Mouse (Mus musculus) retina, adult 2 months (tissue): ENCODE results near the gene Hint2.

Source experiments
- DNase-seq: peaks from one replicate; pipeline ENCODE4 v3.0.0-alpha.2; 2012; ENCODE audit warnings: low read depth, low spot score

Hint2 gene

DNA sequence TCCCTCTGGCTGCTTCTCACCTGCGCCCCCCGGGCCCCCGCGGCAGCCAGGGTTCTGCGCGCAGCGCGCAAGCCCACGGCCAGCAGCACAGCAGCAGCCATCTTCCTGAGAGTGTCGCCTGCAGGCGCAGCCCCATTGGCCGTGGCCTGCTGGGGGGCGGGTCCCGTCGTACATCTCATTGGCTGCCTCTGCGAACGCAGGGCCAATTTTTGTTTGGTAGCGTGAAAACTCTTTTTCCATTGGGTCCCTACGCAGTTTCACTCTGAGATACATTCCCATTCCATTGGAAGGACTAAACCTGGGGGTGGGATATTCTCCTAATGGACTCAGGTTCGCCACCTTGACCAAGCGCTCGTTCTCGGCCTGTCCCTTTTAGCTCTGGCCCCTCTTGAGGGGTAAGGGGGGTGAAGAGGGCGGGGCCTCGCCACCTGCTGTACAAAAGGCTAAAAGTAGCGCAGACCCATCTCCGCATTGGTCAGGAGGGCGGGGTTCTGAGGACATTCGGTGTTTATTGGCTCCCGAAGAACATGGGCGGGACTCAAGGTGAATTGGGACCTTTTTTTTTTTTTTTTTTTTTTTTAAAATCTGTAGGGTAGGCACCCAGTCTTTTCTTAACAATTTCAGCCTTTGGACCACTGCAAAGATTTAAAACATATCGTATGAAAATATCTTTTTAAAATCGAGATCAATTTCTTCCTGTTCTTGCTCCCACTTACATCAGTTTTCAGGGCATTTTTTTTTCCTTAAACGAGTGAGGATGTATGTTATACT is at the start of gene Hint2:
Hint2 (minus strand) TSS at position 128 of the 771 bp plus-strand sequence.
- DNase-seq = peak; percentile 90

DNA sequence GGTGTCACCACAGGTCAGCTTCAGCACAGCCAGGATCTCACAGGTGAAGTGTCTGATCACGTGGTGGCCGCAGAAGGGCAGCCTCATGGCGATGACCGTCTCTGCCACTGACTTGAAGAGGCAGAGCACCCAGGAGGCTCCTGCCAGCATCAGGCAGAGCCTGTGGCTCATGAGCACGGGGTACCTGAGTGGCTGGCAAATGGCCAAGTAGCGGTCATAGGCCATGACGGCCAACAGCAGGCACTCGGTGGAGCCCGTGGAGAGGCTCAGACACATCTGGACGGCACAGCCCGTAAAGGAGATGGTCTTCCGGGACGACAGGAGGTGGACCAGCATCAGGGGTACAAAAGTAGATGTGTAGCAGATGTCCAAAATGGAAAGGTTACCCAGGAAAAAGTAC is 49.7 kb upstream of the Hint2 start:
- DNase-seq = no peak

DNA sequence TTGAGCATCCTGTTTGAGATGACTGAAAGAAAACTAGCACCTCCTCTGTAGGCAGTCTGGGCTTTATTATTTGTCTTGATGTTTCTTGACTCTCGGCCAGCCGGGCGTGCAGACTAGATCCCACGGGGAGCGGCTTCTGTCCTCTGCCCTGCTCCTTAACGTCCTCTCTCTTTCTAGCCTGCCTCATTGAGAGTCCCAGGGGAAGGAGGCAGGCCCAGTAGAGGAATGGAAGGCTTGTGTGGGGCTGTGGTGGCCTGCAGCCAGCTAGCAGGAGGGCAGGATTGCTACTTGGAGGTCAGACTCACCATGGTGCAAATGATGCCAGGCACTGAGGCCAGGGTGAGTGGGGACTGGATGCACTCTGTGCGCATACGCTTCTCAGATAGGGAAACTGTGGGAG is 47.6 kb upstream of the Hint2 start:
- no peak for DNase-seq

DNA sequence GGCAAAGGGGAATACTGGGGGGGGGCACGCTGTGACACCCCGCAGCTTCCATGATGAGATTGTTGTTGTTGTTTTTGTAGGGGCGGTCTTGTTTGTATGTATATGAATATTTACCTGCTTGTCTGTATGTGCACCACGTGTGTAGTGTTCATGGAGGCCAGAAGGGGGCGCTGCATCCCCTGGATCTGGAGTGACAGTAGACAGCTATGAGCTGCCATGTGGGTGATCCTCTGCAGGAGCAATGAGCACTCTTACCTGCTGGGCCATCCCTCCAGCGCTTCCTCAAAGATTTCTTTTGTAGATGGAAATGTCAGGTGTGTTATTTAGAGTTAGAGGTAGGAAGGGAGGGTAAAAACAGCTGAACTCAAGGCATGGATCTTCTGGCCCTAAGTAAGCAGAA is 47.2 kb upstream of the Hint2 start:
- DNase-seq = no peak

DNA sequence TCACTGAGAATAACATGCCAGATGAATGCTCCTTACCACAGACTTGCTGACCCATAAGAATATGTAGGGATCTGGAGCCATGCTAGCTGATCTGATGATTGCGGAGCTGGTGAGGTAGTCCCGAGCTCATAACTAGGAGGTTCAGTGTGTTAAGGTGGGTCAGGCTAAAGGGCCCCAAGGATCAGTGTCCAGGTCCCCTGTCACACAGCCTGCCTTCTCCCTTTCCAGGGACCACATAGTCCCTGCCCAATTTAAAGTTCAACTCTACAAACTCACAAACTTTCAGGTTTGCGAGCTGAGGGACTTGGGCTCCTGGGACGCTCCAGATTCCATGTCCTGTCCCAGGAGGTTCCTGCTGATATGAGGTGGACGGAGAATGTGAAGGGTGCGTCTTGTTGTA is 44.4 kb upstream of the Hint2 start, which contains the start of gene Olfr70:
Olfr70 (minus strand) TSS at position 101 of the 400 bp plus-strand sequence.
- no peak for DNase-seq

DNA sequence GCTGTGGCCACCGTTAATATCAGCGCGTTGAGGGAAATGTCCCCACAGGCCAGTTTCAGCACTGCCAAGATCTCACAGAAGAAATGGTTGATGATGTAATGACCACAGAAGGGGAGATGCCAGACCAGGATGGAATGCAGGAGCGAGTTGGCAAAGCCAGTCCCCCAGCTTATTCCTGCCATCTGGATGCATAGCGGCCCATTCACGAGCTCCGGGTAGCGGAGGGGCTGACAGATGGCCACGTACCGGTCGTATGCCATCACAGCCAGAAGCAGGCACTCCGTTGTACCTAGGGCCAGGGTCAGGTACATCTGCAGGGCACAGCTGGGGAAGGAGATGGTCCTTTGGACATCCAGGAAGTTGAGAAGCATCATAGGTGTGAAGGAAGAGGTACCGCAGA is 40.3 kb upstream of the Hint2 start:
- DNase-seq = no peak

DNA sequence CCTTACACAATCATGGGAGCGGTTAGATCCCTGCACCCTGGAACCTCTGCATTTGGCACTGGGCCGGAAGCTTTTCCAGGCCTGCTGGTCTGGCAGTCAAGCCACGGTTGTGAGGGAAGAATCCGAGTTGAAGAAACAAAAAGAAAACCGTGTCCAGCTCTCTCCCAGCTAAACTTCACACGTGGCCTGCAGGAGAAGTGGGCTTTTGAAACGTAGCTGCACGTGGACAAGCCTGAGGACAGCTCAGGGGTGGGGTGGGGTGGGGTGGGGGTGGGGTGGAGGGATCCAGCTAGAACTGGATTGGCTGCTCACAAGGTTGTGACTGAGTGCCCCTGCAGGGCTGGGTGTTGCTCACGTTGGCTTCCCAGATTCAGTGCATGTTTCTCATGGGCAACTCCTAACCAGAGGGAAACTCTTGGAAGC is 39.0 kb upstream of the Hint2 start:
- DNase-seq = no peak

DNA sequence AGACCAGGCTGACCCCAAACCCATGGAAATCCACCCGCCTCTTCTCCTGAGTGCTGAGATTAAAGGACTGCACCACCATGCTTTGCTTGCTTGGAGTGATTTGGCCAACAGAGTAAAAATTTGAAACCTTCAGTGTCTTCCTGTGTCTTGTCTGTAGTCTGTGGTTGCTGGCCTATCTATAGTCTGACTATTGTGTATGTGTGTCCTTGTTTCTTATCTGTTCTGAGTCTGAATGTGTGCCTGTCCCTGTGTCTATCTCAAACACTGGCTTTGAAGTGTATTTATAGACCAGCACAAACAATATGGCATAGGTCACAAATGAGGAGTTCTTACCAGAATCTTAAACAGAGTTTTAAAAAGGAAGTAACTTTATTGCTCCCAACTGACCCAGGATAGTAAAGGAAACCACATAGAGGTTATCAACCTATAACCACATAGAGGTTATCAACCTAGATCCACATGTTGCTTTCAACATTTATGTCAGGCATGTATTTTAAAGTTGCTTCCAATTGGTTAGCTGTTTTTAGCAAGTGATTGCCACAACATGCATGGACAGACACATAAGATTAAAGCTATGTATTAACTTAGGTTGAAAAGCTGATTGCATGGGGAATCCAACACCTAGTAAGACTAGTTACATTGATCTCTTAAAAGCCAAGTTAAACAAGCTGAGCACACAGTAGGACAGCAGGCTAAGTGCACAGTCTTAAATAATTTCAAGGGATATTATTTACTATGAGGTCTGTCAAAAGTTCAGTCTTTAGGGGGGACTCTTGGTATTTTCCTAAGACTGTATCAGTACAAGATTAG is 38.4 kb upstream of the Hint2 start:
- no peak for DNase-seq

DNA sequence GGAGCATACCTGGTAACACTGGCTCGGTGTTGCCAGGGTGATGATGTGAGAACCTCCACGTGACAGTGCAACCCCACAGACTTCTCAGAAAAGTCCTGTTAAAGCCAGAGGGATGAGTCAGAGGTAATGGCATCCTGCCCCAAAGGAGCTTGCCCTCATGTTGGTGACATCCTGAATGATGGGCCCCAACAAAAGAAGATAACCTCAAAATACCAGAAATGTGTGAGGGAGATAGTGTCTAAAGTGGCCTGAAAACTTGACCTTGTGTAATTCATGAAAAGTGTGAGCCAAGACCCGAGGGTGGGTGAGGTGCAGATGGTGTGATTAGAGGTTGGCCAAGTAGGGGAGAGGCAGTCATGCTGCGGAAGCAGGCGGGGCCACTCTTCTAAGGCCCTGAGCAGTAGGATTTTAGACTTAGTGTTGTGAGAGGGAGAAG is 37.6 kb upstream of the Hint2 start:
- no peak for DNase-seq

DNA sequence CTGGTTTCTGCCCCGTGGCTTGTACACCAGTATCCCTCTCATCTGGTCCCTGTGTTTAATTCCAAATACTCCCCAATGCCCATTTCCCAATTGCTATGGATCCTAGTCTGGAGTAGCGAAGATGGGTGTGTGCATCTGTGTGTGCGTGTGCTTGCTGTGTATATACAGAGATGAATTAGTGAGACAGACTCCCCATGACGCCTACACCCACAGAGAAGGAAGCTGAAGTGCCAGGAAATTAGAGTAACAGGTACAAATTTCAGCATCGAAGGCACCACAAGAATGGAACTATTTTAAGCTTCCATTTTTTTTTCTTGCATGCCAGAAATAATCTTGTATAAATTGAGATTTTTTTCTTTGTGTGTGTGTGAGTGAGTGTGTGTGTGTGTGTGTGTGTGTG is 34.8 kb upstream of the Hint2 start:
- DNase-seq = no peak

DNA sequence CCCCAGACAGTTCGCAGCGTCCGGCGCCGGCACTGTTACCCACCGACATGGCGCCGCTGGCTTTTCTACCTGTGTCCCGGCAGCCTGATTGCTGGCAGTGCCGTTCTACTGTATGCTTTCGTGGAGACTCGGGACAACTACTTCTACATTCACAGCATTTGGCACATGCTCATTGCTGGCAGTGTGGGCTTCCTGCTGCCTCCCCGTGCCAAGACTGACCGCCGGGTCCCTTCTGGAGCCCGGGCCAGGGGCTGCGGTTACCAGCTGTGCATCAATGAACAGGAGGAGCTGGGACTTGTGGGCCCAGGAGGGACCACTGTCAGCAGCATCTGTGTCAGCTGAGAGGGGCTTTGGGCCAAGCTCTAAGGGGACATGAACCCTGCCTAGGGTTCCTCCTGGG is 33.8 kb upstream of the Hint2 start:
- no peak for DNase-seq

DNA sequence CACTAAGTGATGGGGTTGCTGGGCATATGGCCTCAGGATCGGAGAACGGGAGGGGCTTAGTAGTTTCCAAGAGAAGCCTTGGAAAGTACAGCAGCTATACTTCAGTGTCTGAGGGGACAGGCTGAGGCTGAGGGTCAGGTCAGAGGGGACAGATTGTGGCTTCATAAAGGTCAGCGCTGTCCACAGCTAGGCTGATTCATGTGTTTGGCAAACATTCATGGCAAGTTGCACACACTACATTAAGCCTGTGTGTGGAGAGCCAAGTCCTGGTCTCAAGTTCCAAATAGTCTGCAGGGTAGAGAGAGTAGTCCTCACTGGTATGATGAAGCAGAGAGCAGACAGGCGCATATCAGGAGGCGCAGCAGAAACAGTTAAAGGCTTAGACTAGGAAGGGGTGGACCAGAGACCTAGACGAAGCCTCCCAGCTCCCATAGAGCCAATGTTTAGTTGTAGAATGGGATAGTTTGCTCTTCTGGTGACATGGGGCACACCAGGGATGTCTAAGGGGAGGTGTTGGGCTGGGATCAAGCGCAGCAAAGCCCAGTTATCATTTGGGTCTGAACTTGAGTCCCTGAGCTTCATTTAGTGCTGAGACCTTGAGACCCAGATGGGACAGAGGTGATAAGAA is 23.3 kb upstream of the Hint2 start:
- no peak for DNase-seq

DNA sequence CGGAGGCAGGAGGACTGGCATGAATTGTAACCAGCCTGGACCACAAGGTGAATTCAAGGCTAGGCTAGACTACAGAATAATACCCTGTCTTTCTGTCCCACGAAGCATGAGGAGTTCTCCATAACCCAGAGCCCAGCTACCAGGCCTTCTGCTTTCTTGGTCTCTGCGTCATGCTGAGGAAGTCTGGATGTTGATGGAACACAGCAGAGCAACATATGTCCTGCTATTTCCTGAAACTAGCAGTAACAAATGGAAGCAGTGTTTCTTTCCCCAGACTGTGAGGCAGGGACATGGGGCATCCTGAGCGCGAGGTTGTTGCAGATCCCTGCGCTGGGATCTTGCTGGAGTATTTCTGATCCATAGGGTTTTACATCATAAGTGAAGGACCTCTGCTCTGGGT is 22.3 kb upstream of the Hint2 start:
- DNase-seq = no peak

DNA sequence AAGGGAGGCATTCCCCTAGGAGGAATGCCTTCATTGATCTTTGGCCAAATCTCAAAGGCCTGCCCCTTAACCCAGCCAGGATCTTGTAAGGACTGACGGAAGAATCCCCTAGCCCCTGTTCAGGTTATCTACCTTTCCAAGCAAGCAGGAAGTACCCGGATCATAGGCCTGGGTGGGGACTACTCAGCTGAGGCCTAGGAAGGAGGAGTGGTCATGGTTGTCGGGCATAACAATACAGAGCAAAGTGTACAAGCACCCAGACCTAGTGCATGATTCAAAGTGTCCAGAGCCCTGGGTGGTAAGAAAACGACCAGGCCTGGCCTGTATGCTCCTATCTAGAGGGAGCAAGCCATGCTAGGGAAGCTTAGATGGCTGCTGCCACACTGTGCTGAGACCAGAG is 19.3 kb upstream of the Hint2 start:
- no peak for DNase-seq

DNA sequence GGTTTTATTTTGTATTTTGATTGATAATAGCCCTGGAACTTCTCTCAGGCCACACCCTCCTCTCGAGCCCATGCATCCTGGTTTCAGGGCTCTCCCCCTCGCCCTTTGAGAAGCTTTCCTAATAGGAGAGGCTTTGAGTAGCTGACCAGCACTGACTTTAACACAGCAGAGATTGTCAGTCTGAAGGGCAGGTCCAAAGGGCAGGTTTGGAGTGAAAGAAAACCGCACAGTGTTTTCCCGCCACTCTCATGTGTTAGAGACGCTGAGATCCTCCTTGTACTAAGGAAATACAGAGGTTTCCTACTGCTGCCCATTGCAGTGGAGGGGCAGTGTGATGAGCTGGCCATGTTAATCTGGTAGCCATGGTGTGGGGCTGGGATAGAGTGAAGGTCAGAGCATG is 18.7 kb upstream of the Hint2 start:
- DNase-seq = no peak

DNA sequence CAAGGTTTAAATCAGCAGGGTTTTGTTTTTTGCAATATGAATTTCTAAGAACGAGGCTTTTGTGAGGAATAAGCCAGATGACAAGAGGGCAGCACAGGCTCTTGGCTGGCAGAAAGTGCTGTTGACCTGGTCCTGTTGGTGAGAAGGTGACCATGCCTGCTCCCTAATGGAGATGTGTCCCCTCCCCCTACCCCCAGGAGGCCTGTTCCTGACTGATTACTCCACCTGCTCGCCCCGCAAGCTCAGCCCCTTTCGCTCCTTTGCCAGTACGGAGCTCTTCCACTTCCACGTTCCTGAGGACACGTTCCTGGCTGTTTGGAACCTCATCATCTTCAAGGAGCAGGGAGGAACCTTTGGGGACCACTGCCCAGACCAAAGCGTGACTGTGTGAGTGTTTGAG is 17.4 kb upstream of the Hint2 start:
- no peak for DNase-seq

DNA sequence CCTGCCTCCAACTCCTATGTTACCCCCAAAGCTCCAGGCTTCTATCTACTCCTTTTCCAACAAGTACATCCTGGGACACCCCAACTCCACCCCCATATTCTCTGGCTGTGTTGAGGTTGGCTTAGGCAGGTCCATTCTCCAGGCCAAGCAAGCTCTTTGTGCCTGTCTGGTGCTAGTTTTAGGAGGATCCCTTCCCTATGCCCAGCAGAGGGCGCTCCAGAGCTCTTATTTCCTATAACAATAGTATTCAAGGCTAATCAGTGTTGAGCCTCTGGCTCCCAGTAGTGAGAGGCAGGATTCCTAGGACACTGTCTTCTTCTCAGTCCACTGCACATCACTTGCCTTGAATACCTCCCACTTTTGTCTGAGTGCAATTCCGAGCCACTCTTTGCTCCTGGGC is 15.8 kb upstream of the Hint2 start:
- peak; percentile 80 for DNase-seq

DNA sequence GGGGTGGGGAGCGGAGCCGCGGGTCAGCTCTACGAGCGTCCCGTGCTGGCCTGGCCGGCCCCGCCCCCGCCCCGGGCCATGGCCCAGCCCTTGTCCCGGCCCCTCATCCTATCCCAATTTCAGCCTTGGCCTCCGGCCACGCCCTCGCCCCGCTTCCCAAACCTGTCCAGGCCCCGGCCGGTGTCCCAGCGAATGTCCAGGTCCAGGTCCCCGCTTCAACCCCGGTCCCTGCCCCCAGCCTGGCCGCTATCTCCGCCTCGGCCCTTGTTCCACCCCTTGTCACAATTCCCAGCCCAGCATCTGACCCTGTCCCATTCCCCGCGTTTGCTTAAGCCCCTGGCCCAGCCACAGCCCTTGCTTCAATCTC is 13.1 kb upstream of the Hint2 start:
- no peak for DNase-seq

DNA sequence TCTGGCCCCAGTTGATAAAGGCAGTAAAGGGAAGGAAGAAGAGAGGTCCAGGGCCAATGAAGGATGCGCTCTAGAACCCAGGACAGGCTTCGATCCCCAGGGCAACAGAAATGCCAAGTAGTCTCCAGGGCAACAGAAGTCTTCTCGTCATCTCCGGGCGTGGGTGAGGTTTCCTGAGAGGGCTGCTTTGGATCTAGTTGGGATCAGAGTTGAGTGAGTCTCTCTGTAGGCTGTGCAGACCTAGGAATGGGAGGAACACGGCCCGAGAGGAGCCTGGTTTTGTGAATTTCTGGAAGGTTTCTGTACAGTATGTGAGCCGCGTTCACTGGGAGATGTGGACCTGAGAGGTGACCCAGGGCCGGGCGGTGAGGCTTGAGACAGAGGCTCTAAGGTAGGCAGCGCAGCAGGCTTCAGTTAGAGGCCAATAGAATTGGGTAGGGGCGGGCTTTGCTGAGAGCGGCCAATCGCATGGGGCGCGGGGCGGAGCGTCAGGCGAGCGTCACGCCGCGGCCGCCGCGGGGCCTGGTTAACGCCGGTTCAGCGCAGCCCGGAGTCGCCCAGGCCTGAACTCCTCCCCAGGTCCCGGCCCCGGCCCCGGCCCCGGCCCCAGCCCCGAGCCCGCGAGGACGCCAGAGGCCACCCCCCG is 12.6 kb upstream of the Hint2 start, which contains the start of the genes Tmem8b and Fam221b:
Tmem8b (plus strand) TSS at position 190 of the 646 bp plus-strand sequence.
Fam221b (minus strand) TSS at position 364 of the 646 bp plus-strand sequence.
- DNase-seq = peak; percentile 72

DNA sequence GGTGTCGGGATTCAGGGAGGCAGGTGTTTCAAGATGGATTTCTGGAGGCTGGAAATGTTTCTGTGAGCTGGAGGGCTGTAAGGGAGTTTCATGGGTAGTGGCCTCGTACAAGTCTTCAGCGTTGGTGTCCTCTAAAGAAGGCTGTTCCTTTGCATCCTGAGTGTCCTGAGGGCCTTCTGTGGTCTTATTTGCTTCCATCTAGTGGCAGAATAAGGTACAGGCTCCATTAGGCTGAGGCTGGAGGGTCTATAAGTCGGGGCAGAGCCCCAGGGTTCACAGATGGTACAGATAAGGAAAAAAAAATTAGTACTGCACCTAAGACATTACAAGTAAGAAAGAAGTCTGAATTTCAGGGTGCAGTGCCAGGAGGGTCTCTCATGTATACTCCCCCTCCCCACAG is 10.1 kb upstream of the Hint2 start:
- no peak for DNase-seq

DNA sequence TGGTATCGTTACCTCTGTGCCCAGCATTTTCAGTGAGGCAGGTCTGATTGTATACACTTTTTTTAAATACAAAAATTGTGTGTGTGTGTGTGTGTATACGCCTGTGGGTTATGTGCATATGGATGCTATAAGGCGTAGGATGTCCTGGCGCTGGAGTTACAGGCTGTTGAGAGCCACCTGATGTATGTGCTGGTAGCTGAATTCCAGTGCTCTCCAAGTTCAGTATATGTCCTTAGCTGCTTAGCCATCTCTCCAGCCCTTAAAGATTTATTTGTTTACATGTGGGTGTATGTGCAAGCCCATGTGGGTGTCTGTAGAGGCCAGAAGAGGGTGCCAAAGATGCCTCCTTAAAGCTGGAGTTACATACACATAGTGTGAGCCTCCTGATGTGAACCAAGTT is 880 bp upstream of the Hint2 start:
- no peak for DNase-seq
